Mouse (Mus musculus): Measurements from ENCODE around the gene Pomt1. TPM values are rescaled to one million over a fixed set of nuclear protein-coding genes. Genes with fewer than 3 reads are reported as not detected.

Gene Pomt1
- polyA plus RNA-seq (2012; rRNA removed) (9.6 and 10.1 TPM in 2 replicates), polyA plus RNA-seq (2014; fragmentation: Nextera tagmentation; extraction: Ambion mirVana) (10.1 and 12.1 TPM in 2 replicates)

DNA sequence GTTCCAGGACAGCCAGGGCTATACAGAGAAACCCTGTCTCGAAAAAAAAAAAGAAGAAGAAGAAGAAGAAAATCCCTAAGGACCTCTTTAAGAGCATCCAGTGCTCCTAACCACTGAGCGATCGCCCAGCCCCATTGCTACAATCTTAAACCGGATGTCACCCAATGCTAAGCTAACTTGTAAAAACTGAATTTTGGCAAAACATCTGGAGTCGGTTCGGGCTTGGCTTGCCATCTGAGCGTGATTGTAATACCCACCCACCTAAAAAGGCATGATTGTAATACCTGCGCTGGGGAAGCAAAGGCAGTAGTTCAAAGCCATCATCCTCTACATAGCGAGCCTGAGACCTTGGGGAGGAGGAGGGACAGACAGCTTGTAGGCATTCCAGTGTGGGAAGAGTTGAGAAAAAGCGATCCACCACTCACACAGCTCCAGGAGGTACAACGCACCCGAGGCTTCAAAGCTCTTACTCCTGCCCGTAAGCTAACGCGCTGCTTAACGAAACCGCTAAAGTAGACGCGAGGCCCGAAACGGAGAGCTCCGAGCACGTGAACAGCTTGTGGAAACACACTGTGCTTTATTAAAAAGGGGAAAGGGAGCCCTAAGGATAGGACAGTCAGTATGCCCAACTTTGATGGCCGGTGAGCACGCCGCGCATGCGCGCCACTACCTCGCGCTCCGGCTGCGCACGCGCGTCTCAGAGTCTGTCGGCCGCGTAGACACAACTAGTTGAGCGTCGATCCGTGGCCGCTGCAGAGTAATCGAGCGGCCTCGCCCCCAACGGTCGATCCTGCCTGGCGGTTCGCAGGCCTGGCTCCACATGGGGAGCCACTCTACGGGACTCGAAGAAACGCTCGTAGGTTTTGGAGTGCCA is at the start of gene Pomt1:
Pomt1 (plus strand) TSS at position 705 of the 874 bp plus-strand sequence.
- Histone ChIP-seq H3K27me3 (ENCODE audit: control insufficient read depth, insufficient read depth, low read length) (no peaks in the 10 kb centered on the region), H3K9ac (replicated peaks) (peak within 1 kb of the TSS; percentile 81), H3K9me3 (ENCODE audit: control insufficient read depth, low read length) (no peaks in the 10 kb centered on the region), H3K36me3 (replicated peaks; ENCODE audit: control insufficient read depth, insufficient read depth, low read depth) (no peaks in the 10 kb centered on the region; the same call in 1 of the 2 replicates), H3K4me3 (ENCODE audit: insufficient read depth in 1 of 2, low read depth in 2 of 2, low read length in 2 of 2) (peak within 1 kb of the TSS; percentile 73 to 81), H3K27ac (peak within 1 kb of the TSS; percentile 50), H3K4me2 (ENCODE audit: low read depth) (peak within 1 kb of the TSS; percentile 91), H3K4me1 (replicated peaks; ENCODE audit: control insufficient read depth in 2 of 2, insufficient read depth in 2 of 2, low read length in 1 of 2) (peaks cover 5 to 11% of the 10 kb centered on the region in 2 experiments; a peak in 3 of 4 replicates)
- DNase-seq (ENCODE audit: low read depth in 3 of 3, low spot score in 3 of 3) = peak; percentile 89 to 90 (median 89)
- ATAC-seq (ENCODE audit: insufficient read depth) = peak; percentile 92
- TF ChIP-seq CTCF (IDR thresholded peaks at IDR 0.05; ENCODE audit: low read depth) = no peak; the same call in 1 of the 2 replicates
- WGBS (ENCODE audit: insufficient replicate concordance) = under 1% methylated on average over 54 of the region's 54 CpGs

- Histone ChIP-seq H3K4me3 (ENCODE audit: insufficient read depth in 1 of 2, low read depth in 2 of 2, low read length in 2 of 2) (no peak overlapping the region), H3K9ac (replicated peaks) (no peak overlapping the region), H3K27me3 (ENCODE audit: control insufficient read depth, insufficient read depth, low read length) (no peaks in the 10 kb centered on the region), H3K36me3 (replicated peaks; ENCODE audit: control insufficient read depth, insufficient read depth, low read depth) (peaks cover 17% of the 10 kb centered on the region), H3K9me3 (ENCODE audit: control insufficient read depth, low read length) (no peaks in the 10 kb centered on the region), H3K4me1 (replicated peaks; ENCODE audit: control insufficient read depth in 2 of 2, insufficient read depth in 2 of 2, low read length in 1 of 2) (no peaks in the 10 kb centered on the region), H3K4me2 (ENCODE audit: low read depth) (no peak overlapping the region), H3K27ac (no peak overlapping the region)
- ATAC-seq (ENCODE audit: insufficient read depth) (no peak), DNase-seq (ENCODE audit: low read depth in 3 of 3, low spot score in 3 of 3) (no peak)
- WGBS (ENCODE audit: insufficient replicate concordance) = 82% methylated on average over 13 of the region's 13 CpGs
- TF ChIP-seq CTCF (IDR thresholded peaks at IDR 0.05; ENCODE audit: low read depth) (no peak), EP300 (IDR thresholded peaks at IDR 0.05; ENCODE audit: low read depth) (no peak)
These were observed 49.3 kb upstream of the Pomt1 start for GRCm38 (mm10) chr2:32187019-32187551.

DNA sequence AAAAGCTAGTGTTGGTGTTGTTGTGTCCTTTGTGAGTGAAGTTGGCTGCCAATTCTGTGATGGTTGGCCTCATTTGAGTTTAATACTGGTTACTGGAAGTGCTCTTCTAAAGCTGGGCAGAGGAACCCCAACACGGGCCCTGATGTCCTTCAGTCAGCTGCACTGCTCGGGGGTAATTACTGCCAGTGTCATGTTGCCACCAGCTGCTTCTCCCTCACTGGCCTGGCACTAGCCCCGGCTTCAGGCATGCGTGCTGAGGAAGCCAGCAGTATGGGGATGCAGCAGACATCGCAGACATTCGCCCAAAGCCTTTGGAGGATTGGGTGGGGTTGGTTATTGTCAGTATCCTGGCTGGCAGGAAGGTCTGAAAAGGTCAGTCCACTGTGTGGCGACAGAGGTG is 48.7 kb upstream of the Pomt1 start:
- H3K36me3 ChIP-seq (replicated peaks; ENCODE audit: control insufficient read depth, insufficient read depth, low read depth) = peaks cover 17% of the 10 kb centered on the region
- DNase-seq (ENCODE audit: low read depth in 3 of 3, low spot score in 3 of 3) = no peak
- 83% methylated on average over 7 of the region's 7 CpGs for WGBS (ENCODE audit: insufficient replicate concordance)

GRCm38 (mm10) chr2:32189060-32189681 is 47.2 kb upstream of the Pomt1 start:
- H3K36me3 ChIP-seq (replicated peaks; ENCODE audit: control insufficient read depth, insufficient read depth, low read depth) = peaks cover 24% of the 10 kb centered on the region

More for the DNA sequence above, 48.7 kb upstream of the Pomt1 start:
- no peaks in the 10 kb centered on the region for H3K4me1 ChIP-seq (replicated peaks; ENCODE audit: control insufficient read depth in 2 of 2, insufficient read depth in 2 of 2, low read length in 1 of 2)
- no peak overlapping the region for H3K4me2 ChIP-seq (ENCODE audit: low read depth)
- no peak overlapping the region for H3K27ac ChIP-seq
- ATAC-seq (ENCODE audit: insufficient read depth) = no peak
- H3K27me3 ChIP-seq (ENCODE audit: control insufficient read depth, insufficient read depth, low read length) = no peaks in the 10 kb centered on the region
- no peaks in the 10 kb centered on the region for H3K9me3 ChIP-seq (ENCODE audit: control insufficient read depth, low read length)
- no peak overlapping the region for H3K9ac ChIP-seq (replicated peaks)
- no peak overlapping the region for H3K4me3 ChIP-seq (ENCODE audit: insufficient read depth in 1 of 2, low read depth in 2 of 2, low read length in 2 of 2)
- TF ChIP-seq CTCF (IDR thresholded peaks at IDR 0.05; ENCODE audit: low read depth) (no peak), EP300 (IDR thresholded peaks at IDR 0.05; ENCODE audit: low read depth) (no peak)

GRCm38 (mm10) chr2:32190620-32191019 is 45.8 kb upstream of the Pomt1 start:
- Histone ChIP-seq H3K4me1 (replicated peaks; ENCODE audit: control insufficient read depth in 2 of 2, insufficient read depth in 2 of 2, low read length in 1 of 2) (no peaks in the 10 kb centered on the region), H3K9me3 (ENCODE audit: control insufficient read depth, low read length) (no peaks in the 10 kb centered on the region), H3K4me2 (ENCODE audit: low read depth) (no peak overlapping the region), H3K27me3 (ENCODE audit: control insufficient read depth, insufficient read depth, low read length) (no peaks in the 10 kb centered on the region), H3K27ac (no peak overlapping the region), H3K36me3 (replicated peaks; ENCODE audit: control insufficient read depth, insufficient read depth, low read depth) (peaks cover 25% of the 10 kb centered on the region), H3K4me3 (ENCODE audit: insufficient read depth in 1 of 2, low read depth in 2 of 2, low read length in 2 of 2) (no peak overlapping the region), H3K9ac (replicated peaks) (no peak overlapping the region)
- ATAC-seq (ENCODE audit: insufficient read depth) (no peak), DNase-seq (ENCODE audit: low read depth in 3 of 3, low spot score in 3 of 3) (no peak)
- TF ChIP-seq EP300 (IDR thresholded peaks at IDR 0.05; ENCODE audit: low read depth) (no peak), CTCF (IDR thresholded peaks at IDR 0.05; ENCODE audit: low read depth) (no peak)
- WGBS (ENCODE audit: insufficient replicate concordance) = 55% methylated on average over 1 of the region's 1 CpGs

More at GRCm38 (mm10) chr2:32189060-32189681, 47.2 kb upstream of the Pomt1 start:
- ATAC-seq (ENCODE audit: insufficient read depth) (no peak), DNase-seq (ENCODE audit: low read depth in 3 of 3, low spot score in 3 of 3) (no peak)
- TF ChIP-seq EP300 (IDR thresholded peaks at IDR 0.05; ENCODE audit: low read depth) (no peak), CTCF (IDR thresholded peaks at IDR 0.05; ENCODE audit: low read depth) (no peak)
- Histone ChIP-seq H3K4me2 (ENCODE audit: low read depth) (no peak overlapping the region), H3K27me3 (ENCODE audit: control insufficient read depth, insufficient read depth, low read length) (no peaks in the 10 kb centered on the region), H3K9me3 (ENCODE audit: control insufficient read depth, low read length) (no peaks in the 10 kb centered on the region), H3K27ac (no peak overlapping the region), H3K4me1 (replicated peaks; ENCODE audit: control insufficient read depth in 2 of 2, insufficient read depth in 2 of 2, low read length in 1 of 2) (no peaks in the 10 kb centered on the region), H3K4me3 (ENCODE audit: insufficient read depth in 1 of 2, low read depth in 2 of 2, low read length in 2 of 2) (no peak overlapping the region), H3K9ac (replicated peaks) (no peak overlapping the region)
- 52% methylated on average over 5 of the region's 5 CpGs for WGBS (ENCODE audit: insufficient replicate concordance)
